Mouse (Mus musculus): ENCODE results near the gene Rdx. TPM values are rescaled to one million over a fixed set of nuclear protein-coding genes. Genes with fewer than 3 reads are reported as not detected.

The Rdx gene
- total RNA-seq (2023), result 73.4 to 77.9 TPM (median 74.9 TPM) in 4 replicates

GRCm38 (mm10) chr9:52047129-52047820 is at the start of gene Rdx:
TSS of gene Rdx (plus strand) at chr9:52047173.

Other genes with a start within 250 kb of the Rdx start
- gene Fdx1, start 83.6 kb upstream of the Rdx start, total RNA-seq (2023), result 8.9 to 11.5 TPM (median 9.5 TPM) in 4 replicates
- gene Zc3h12c, start 121.4 kb downstream of the Rdx start, total RNA-seq (2023), result 16.6 to 20.6 TPM (median 17.9 TPM) in 4 replicates

Measured in B cell, adult 62 days (primary cell).